Mouse (Mus musculus): ENCODE data around the gene Gng7.
A peak's percentile ranks its signal among the peaks of the same experiment; 100 is the strongest.

Gene Gng7

DNA sequence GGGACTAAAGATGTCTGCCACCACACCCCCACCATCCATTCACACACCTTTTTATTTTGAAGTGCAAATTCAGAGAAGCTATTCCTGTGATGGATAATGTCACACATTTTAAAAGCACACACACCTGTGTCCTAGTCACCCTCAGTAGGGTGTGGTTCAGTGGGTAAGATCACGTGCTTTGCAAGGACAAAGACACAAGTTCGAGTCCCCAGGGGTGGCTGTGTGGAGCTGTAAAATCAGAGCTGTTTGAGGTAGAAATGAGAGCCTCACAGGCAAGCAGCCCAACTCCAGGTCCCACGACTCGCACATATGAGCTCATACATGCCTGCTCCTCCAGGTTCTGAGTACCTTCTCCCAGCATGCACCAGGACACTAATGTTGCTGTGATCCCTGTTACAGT is 46.6 kb downstream of the Gng7 start:
- no peak for DNase-seq (ENCODE audit: low spot score in 2 of 2)

DNA sequence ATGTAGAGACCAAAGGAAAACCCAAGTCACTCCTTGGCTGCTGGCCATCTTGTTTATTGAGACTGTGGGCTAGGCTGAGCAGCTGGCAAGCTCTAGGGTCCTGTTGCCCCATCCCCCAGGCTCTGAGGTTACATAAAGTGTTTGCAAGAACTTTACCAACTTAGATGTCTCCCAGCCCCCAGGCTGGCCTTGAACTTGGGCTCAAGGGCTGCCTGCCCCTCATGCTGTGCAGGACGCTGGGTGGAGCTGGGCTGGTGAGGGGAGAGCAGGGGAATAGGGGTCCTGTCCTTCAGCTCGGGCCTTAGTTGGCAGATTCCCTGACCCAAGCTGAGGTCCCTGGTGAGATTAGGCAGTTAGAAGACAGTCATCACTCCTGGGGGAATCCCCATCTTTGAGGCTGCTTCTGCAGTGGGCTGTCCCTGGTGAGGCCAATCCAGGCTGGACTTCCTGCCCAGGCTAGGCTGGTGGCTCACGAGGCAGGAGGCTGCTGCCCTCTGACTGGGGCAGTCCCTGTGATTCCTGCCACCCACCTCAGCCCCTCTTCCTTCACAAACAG is 47.6 kb downstream of the Gng7 start:
- no peak for DNase-seq (ENCODE audit: low spot score in 2 of 2)

DNA sequence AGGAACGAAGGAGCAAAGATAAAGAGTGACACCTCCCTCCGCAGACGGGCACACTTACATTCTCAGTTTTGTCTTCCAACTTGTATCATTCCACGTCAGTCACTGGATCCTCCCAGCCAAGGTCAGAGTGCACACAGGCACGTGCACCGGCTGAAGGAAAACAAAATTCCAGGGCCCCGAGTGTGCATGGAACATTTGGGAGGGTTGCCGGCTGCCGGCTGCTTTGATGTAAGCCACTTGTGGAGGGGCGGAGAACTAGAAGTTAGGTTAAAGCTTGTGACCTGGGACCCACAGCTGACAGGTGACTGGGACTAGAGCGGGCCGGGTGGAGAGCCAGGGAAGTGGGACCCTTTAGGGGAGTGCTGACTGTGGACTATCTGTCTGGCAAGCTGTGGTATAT is 48.4 kb downstream of the Gng7 start:
- no peak for DNase-seq (ENCODE audit: low spot score in 2 of 2)

DNA sequence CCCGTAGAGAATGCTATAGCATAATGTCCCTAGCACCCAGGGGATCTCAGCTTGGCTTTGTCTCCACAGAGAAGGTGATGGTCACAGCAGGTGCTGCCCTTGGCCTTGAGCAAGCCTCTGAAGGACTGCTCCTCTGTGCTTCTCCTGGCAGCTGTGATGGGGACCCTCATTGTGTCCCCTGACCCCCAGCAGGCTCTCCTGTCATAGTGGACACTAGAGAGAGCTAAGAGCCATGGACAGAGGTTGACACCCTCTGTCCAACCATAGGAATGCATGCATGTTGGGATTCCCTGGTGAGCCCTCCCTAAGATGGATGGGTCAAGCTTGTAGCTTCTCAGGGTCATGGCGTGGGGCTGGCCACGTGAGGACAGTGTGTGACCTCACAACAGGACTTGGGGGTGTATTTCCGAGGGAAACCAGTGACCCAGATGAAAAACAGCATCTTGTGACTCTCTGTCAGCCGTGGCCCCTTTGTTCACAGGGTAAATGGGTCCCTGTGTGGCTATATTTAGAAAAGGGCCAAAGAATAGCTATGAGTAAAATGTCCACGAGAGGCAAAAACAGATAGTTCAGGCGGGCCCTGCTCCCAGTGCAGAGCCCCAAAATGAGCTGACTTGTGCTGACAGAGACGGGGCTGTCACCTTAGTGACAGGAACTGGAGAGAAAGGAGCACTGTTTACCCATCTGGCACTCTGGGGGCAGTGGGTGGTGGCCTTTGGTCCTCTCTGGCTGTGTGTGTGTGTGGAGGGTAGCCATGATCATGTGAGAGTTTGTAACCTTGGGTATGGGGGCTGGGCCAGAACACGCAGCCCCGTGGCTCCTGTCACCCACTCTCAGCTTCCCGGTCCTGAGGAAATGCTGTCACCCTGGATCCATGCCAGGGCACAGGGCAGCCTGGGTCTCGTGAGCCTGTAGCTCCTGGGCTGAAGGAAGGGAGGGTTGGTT is 51.4 kb downstream of the Gng7 start:
- DNase-seq (ENCODE audit: low spot score in 2 of 2): no peak

DNA sequence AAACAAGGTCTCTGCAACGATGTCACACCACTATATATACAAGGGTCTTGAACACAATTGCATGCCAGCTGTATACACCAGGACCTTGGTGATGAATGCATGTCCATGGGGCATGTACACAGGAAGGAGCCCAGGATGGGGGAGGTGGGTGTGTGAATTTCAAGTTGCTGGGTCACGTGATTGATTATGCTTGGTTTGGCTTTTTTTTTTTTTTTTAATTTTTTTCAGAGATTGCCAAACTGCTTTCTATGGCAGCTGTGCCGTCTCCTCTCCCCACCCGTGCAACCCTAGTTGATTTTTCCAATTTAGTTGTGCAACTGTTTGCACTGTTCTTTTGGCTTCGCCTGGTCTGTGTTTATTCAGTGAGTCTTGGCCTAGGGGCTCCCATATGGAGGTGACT is 52.2 kb downstream of the Gng7 start:
- DNase-seq (ENCODE audit: low spot score in 2 of 2): no peak

DNA sequence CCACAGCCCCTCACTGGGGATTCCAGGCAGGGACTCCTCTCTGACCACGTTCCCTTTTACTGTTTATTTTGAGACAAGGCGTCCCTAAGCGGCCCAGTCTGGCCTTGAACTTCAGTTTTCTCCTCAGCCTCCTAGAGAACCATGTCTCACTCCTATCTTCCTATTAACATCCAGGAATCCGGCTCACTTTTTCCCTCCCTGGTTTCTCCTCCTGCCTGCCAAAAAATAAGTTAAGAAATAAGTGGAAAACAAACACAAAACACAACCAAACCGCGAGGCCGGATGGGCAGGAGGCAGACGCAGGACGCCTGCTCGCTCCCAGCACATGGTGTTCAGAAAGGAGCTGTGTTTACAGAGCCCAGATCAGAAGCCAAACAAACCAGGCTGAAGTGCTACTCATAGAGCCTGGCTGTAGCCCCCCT is 52.7 kb downstream of the Gng7 start:
- DNase-seq (ENCODE audit: low spot score in 2 of 2): no peak

DNA sequence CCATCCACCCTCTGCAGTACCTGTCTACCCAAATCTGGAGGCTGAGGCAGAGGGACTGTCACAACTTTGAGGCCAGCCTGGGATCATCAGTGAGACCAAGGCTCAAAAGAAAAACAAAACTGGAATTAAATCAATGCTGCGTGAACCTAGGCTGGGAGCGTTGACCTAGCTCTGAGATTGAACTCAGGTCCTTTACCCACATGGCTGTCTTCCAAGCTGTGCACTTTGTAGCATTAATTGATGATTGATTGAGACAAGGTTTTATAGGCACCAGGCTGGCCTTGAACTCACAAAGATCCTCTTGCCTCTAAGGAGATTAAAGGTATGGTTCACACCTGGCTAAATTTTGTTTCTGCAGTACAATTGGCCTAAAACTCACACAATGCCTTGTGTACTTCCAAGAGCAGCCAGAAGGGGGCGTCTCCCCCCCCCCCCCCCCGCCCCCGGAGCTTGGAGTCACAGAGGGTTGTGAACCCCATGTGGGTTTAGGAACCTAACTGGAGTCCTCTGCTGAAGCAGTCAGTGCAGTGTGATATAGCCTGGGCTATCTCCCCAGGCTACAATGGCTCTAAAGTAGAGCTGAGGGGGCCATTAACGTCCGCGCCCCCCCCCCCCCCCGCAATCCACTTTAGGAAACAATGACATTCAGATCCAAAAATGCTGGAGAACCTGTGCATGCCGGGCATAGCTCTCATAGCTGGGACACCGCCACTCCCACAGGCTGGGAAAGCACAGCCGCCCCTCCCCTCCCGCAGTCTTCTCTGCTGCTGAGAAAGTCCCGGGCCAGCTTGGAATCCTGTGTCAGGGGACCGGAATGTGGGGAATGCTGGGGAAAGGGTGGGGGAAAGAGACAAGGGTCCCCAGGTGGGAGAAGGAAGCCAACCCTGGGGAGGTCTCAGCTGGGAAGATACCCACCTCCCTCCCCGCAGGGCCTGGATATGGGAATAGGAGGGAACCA is 53.9 kb downstream of the Gng7 start:
- DNase-seq (ENCODE audit: low spot score in 2 of 2): no peak

DNA sequence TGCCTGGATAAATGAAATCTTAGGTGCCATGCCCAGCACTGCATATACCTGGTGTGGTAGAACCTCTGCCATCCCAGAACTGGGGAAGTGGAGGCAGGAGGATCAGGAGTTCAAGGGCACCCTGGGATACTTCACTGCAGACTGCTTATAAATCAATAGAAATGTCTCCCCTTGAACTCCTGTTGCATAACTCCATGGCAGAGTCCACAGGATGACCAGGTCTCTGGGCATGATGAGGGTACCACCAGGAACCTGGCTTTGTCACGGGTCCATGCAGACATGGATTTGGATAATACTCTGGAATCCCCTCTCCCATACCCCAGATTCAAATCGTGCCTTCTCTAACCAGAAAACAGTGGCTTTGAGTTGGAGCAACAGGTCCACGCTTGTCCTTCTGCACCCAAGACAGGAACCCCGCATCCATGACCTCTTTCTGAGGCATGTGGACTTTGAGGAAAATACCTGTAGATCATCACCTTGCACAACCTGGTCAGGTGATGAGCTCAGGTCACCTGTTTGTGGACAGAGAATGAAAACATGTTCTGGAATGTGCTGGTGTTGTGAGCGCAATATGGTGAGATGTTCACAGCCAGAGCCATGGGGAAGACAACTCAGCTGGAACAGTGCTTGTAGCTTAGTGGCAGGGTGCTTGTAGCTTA is 55.6 kb downstream of the Gng7 start:
- no peak for DNase-seq (ENCODE audit: low spot score in 2 of 2)

DNA sequence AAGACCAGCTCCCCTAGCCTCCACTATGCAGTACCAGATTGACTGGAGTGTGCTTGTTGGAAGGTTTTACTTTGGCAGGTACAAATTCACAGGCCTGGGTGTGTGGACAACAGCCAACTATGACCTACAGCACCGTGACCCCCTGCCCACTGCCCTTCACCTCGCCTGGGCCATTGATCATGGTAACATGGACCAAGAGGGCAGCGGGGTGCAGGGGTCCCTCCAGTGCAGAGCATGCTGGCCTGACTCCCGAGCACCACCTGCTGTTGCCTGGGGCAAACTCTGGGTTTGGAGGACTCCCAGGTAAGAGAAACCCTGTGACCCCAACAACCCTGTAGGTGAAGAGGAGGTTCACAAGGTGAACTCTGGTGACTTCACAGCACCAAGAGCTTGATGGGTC is 57.0 kb downstream of the Gng7 start:
- DNase-seq (ENCODE audit: low spot score in 2 of 2): no peak

DNA sequence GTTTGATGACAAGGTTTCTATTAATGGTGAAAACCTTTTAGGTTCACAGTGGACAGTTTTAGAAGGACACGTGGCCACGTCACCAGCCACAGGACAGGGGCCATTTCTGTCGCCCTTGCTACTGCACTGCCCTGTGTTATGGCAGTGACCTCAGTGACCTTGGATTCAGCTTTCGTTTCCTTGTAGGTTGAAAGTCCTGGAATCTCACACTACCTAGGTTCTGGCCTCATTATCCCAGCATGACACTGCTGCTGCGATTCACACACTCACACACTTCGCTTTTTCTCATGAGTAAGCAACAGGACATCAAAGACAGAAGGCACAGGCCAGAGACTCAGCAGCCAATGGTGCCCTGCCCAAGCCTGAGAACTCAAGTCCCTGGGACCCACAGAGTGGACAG is 57.8 kb downstream of the Gng7 start:
- DNase-seq (ENCODE audit: low spot score in 2 of 2): no peak

DNA sequence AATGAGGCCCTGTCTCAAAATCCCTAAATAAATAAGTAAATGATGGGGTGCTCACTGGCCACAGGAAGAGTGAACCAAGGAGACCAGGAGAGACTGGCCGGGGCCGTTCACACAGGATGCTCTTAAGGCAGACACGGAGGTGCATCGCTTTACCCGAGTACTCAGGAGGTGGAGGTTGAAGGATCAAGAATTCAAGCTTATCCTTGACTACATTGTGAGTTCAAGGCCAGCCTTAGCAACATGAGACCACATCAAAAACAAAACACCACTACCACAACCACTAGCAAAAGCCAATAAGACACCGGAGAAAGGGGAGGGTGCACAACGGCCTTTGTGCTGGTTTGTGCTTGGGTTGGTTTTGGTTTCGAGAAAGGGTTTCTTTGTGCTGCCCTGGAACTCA is 58.4 kb downstream of the Gng7 start:
- no peak for DNase-seq (ENCODE audit: low spot score in 2 of 2)

DNA sequence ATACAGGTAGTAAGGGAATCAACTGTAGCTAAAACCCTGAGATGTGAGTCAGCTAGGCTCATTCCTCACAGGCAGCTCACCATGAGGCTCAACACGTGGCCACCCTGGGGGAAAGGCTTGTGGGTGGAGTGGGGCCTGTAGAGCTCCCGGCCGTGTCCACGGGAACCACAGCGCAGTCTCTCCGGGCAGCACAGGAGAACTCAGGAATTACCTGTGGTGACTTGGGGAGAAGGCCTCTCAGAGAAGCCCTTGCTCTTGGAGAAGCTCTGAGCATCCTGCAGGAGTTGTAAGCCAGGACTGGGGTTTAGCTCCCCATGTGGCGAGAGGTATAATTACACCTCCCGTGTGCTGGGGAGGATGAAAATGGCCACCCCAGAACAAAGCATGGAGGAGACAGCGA is 59.2 kb downstream of the Gng7 start:
- DNase-seq (ENCODE audit: low spot score in 2 of 2): peak in 1 of 2 experiments; percentile 59

DNA sequence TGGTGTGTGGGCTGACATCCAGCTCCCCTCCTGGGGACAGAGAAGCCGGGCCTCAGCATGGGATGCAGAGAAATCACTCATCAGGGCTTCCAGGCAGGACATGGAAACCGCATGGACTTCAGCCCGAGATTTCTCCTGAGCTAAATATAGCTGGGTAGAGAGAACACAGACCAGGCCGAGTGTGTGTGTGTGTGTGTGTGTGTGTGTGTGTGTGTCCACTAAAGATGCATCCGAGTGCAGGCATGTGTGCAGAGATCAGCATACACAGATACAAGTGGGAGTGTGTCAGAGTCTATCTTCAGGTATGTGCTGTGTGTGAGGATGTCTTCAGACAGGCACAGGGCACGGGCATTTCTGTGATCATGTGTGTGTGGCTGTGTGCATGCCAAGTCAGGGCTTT is 59.9 kb downstream of the Gng7 start:
- no peak for DNase-seq (ENCODE audit: low spot score in 2 of 2)

DNA sequence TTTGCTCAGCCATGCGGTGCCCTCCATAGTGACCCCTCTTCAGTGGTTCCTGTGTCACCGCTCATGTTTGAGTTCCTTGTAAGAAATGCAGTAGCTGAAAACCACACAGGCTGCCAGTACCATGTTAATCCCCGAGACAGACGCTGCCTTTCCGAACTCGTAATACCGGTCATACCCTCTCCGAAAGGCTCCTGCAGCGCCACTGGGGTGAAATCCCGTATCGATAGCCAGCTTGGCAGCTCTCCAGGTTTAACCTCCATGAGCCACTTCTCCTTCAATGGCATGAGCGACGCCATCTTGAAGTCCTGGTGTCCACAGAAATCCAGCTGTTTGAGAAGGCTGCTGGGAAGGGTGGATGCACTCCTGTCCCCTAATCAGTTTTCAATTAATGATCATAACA is 60.3 kb downstream of the Gng7 start:
- DNase-seq (ENCODE audit: low spot score in 2 of 2): no peak

DNA sequence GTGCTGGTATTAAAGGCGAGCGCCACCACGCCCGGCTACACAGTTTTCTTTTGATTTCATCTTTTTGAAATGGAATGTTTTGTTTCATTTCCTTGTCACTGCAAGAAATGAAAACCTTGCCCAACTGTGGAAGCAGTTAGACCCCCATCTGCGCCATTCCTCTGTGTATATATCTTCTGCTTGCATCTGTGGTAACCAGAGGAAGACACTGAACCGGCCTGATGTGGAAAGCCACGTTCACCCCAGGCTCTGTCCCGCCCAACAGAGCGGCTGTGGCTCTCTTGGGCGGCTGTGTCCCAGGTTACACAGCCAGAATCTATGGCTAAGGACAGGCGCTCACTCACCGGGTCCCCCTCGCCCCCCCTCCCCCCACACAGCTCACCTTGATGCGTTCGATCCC is 62.3 kb downstream of the Gng7 start:
- no peak for DNase-seq (ENCODE audit: low spot score in 2 of 2)

DNA sequence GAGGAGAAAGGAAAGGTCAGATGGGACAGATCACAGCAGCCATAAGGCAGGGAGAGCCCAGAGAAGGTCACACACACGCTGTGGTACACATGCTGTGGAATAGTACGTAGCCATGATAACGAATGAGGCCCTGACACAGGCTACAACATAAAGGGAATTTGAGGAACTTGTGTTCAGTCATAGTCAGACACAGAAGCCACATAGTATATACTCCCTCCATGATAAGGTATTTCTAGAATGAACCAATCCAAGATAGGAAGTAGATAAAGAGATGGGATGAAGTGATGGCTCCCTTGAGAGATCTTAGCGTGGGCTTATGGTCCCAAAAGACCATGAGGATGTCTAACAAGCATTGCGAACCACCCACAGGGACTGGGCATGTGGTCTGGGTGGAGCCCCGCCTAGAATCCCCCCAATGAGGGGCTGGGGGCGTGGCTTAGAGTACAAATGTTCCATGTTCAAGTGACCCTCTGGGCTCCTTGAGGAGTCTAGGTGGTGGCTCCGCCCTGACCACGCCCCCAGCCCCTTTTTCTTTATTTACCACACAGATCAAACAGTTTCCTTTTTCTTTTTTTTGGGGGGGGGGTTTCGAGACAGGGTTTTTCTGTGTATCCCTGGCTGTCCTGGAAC is 62.9 kb downstream of the Gng7 start:
- no peak for DNase-seq (ENCODE audit: low spot score in 2 of 2)

DNA sequence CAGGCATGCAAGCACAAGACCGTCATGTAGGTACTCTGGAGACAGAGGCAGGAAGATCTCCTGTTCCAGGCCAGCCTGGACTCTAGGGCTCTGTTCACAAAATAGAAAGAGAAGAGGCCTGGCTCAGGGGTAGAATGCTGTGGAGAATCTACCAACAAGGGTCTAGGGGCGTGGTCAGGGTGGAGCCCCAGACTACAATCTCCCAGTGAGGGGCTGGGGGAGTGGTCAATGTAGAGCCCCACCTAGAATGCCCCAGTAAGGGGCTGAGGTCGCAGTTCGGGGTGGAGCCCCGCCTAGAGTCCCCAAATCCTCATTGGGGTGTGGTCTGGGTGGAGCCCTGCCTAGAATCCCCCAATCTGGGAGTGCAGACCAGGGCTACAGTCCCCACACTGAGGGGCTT is 64.4 kb downstream of the Gng7 start:
- DNase-seq (ENCODE audit: low spot score in 2 of 2): no peak

DNA sequence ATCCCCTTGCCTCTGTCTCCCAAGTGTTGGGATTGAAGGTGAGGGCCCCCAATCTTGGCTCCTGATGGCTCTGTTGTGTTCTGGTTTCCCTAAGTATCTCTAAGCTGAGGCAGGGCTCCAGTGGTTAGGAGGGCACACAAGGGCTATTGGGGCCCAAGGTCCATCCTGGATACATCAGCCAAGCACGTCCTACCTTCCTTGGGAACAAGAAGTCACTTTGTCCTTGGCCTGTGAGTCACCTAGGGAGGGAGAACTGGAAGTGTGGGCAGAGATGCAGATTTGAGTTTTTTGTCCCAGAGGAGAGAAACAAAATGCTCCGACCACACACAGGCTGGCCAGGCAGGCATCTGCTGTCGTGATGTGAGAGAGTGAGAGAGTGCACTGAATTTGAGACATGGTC is 65.7 kb downstream of the Gng7 start:
- no peak for DNase-seq (ENCODE audit: low spot score in 2 of 2)

DNA sequence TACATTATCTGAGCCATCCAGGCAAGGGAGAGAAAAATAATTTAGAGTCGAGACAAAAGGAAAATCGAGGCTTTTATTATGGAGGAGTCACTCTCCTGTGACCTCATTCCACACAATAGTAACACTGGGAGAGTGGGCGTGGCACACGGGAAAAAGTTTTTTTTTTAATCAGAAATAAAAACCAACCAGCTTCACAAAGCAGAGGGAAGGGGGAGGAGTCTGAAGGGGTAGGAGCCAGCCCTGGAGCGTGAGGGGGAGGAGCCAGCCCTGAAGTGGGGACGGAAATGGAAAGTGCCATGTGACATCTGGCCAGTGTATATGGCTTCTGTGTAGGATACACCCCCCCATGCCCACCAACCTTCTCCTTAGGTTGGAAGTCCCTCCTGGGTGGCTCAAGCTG is 66.2 kb downstream of the Gng7 start:
- no peak for DNase-seq (ENCODE audit: low spot score in 2 of 2)

DNA sequence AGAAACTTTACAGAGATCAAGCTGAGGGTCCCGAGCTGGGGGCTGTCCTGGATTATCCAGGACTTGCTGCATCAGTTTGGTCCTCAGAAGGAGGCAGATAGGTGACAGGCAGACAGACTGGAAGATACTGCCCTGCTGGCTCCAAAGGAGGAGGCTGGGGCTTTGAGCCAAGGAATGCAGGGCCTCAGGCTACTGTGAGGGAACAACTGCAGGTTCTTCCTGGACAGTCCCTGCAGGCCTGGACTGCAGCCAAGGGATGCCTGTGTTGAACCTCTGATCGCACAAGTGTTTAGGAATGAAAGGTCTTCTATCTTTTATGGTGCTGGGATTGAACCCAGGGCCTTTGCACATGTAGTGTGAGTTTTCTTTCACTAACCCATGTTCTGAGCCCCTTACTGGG is 66.9 kb downstream of the Gng7 start:
- no peak for DNase-seq (ENCODE audit: low spot score in 2 of 2)

DNA sequence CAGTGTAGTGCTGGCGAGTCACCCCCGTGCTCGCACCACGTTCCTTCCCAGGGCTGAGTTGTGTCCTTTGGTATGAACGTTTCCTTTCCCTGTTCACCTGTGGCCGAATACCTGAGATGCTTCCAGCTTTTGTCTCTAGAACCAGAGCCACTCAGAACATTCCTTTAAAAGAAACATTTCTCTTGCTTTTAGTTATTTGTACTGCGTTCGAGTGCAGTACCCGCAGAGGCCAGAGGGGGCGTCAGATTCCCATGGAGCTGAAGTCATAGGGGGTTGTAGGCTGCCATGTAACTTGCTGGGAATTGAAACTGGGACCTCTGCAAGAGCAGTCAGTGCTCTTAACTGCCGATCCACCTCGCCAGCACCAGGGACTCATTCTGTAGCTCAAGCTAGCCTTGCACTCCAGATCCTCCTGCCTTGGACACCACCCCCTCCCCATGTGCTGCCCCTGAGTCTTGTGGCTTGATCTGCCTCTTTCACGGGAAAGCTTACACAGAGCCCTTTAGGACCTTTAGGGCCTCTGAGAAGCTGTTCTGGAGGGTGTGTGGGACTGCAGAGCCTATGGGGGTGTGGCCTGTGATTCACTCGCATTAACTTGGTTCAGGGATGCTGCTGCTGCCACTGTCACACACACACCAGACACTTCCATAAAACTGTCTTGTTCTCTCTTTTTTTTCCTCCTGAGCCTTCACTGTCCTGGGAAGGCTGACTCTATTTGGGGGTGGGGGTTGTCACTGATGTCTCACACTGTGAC is 67.9 kb downstream of the Gng7 start:
- no peak for DNase-seq (ENCODE audit: low spot score in 2 of 2)
